Mouse (Mus musculus) forebrain, postnatal 0 days (tissue): Measurements from ENCODE around the gene Usp15. TPM values are rescaled to one million over a fixed set of nuclear protein-coding genes. Genes with fewer than 3 reads are reported as not detected.

ENCODE experiments used
- ATAC-seq: fragments of 200-750 bp; cut with Nextera tagmentation; 2 replicates; pipeline ENCODE4 v1.8.0; 2017; ENCODE audit warnings: mild to moderate bottlenecking, moderate library complexity
- DNase-seq: peaks from one replicate; pipeline ENCODE4 v3.0.0-alpha.2; 2015
- H3K27ac ChIP-seq: fragments of 300-500 bp; sonication (generic); 2 replicates; pipeline ENCODE4 v1.5.1; 2014; ENCODE audit warnings: low read depth, mild to moderate bottlenecking, antibody characterized with exemption, low read length, moderate library complexity, mixed read lengths
- H3K27me3 ChIP-seq: fragments of 300-500 bp; sonication (generic); 2 replicates; pipeline ENCODE4 v1.6.1; 2014; ENCODE audit warnings: mild to moderate bottlenecking, low read length, mixed read lengths; ENCODE audit not compliant: insufficient read depth
- H3K36me3 ChIP-seq: fragments of 300-500 bp; sonication (generic); 2 replicates; pipeline ENCODE4 v1.6.1; 2014; ENCODE audit warnings: mild to moderate bottlenecking, moderate library complexity; ENCODE audit not compliant: insufficient read depth
- H3K4me1 ChIP-seq: fragments of 300-500 bp; sonication (generic); 2 replicates; pipeline ENCODE4 v1.6.1; 2014; ENCODE audit warnings: antibody characterized with exemption; ENCODE audit not compliant: insufficient read depth
- H3K4me2 ChIP-seq: fragments of 300-500 bp; sonication (generic); 2 replicates; pipeline ENCODE4 v1.6.1; 2014; ENCODE audit warnings: low read depth, mild to moderate bottlenecking, moderate library complexity
- H3K4me3 ChIP-seq: fragments of 300-500 bp; sonication (generic); 2 replicates; pipeline ENCODE4 v1.5.1; 2014; ENCODE audit warnings: low read depth, low read length, mixed read lengths
- H3K9ac ChIP-seq: fragments of 300-500 bp; sonication (generic); 2 replicates; pipeline ENCODE4 v1.6.1; 2014; ENCODE audit warnings: mild to moderate bottlenecking
- H3K9me3 ChIP-seq: fragments of 300-500 bp; sonication (generic); 2 replicates; pipeline ENCODE4 v1.6.1; 2016; ENCODE audit warnings: low read length
- CTCF ChIP-seq: sonication (generic); IDR thresholded peaks from 2 replicates; pipeline ENCODE4 v1.5.1; 2016; ENCODE audit warnings: antibody characterized with exemption, control low read depth, low read depth
- WGBS: fragments of 180-500 bp; shearing (Covaris S2); extraction: QIAGEN DNeasy Blood & Tissue Kit; methylation state at CpG from one replicate; pipeline ENCODE4 v1.1.7; 2014; 5-methylcytosine and 5-hydroxymethylcytosine counted together
- polyA plus RNA-seq: library from polyadenylated mRNA; unstranded; fragments of >200 nt; fragmentation: Nextera tagmentation; extraction: Ambion mirVana; gene quantifications from 2 replicates; pipeline ENCODE4 v1.2.1, GENCODE M21; 2015
- total RNA-seq: library from RNA; depleted of rRNA; stranded (reverse); fragments of >200 nt; gene quantifications from 2 replicates; pipeline ENCODE4 v1.2.3, GENCODE M21; 2014

The Usp15 gene
- total and polyA plus RNA-seq, 2 experiments from 2014 or later = 54.1 to 72.8 TPM

GRCm38 (mm10) chr10:123201981-123202758 is 5.4 kb upstream of the Usp15 start:
- Histone ChIP-seq H3K36me3 (no peaks in the 10 kb centered on the region), H3K27me3 (no peaks in the 10 kb centered on the region), H3K4me3 (no peak overlapping the region), H3K4me2 (no peak overlapping the region), H3K4me1 (0 out of 2 replicates have a peak, but pooled peaks cover 4% of the 10 kb centered on the region), H3K9me3 (no peaks in the 10 kb centered on the region), H3K27ac (no peak overlapping the region), H3K9ac (no peak overlapping the region)
- no peak for TF ChIP-seq CTCF
- ATAC-seq = no peak
- 75% methylated on average over 23 of the region's 23 CpGs for whole genome bisulfite sequencing
- DNase-seq = no peak

- H3K4me3 ChIP-seq = no peak overlapping the region
- TF ChIP-seq CTCF = no peak
- no peak overlapping the region for H3K4me2 ChIP-seq
- H3K9me3 ChIP-seq = no peaks in the 10 kb centered on the region
- 90% methylated on average over 5 of the region's 5 CpGs for WGBS
- 0 out of 2 replicates have a peak, but pooled peaks cover 4% of the 10 kb centered on the region for H3K4me1 ChIP-seq
- H3K27me3 ChIP-seq = no peaks in the 10 kb centered on the region
- H3K36me3 ChIP-seq = no peaks in the 10 kb centered on the region
- H3K9ac ChIP-seq = no peak overlapping the region
- DNase-seq (no peak), ATAC-seq (no peak)
- H3K27ac ChIP-seq = no peak overlapping the region
Observed at GRCm38 (mm10) chr10:123201436-123201835, 4.6 kb upstream of the Usp15 start.

GRCm38 (mm10) chr10:123200996-123201395 is 4.2 kb upstream of the Usp15 start:
- no peak overlapping the region for H3K27ac ChIP-seq
- ATAC-seq (no peak), DNase-seq (no peak)
- WGBS = 95% methylated on average over 5 of the region's 5 CpGs
- no peak overlapping the region for H3K9ac ChIP-seq
- H3K4me1 ChIP-seq = 0 out of 2 replicates have a peak, but pooled peaks cover 4% of the 10 kb centered on the region
- no peak overlapping the region for H3K4me3 ChIP-seq
- H3K4me2 ChIP-seq = no peak overlapping the region
- H3K27me3 ChIP-seq = no peaks in the 10 kb centered on the region
- no peak for TF ChIP-seq CTCF
- H3K9me3 ChIP-seq = no peaks in the 10 kb centered on the region
- no peaks in the 10 kb centered on the region for H3K36me3 ChIP-seq

GRCm38 (mm10) chr10:123200320-123200659 is 3.5 kb upstream of the Usp15 start:
- TF ChIP-seq CTCF = no peak
- Histone ChIP-seq H3K27ac (no peak overlapping the region), H3K36me3 (no peaks in the 10 kb centered on the region), H3K4me1 (peaks cover 9% of the 10 kb centered on the region), H3K4me2 (no peak overlapping the region), H3K9me3 (no peaks in the 10 kb centered on the region), H3K27me3 (no peaks in the 10 kb centered on the region), H3K4me3 (no peak overlapping the region), H3K9ac (no peak overlapping the region)
- WGBS = 92% methylated on average over 8 of the region's 8 CpGs
- DNase-seq (no peak), ATAC-seq (no peak)

- no peak for ATAC-seq
- 87% methylated on average over 19 of the region's 19 CpGs for WGBS
Observed at GRCm38 (mm10) chr10:123199615-123200319, 3.0 kb upstream of the Usp15 start.

GRCm38 (mm10) chr10:123199119-123199518 is 2.3 kb upstream of the Usp15 start:
- no peaks in the 10 kb centered on the region for H3K27me3 ChIP-seq
- no peak for TF ChIP-seq CTCF

More at GRCm38 (mm10) chr10:123199615-123200319, 3.0 kb upstream of the Usp15 start:
- Histone ChIP-seq H3K27ac (no peak overlapping the region), H3K4me2 (no peak overlapping the region), H3K36me3 (no peaks in the 10 kb centered on the region), H3K9me3 (no peaks in the 10 kb centered on the region), H3K9ac (no peak overlapping the region), H3K4me1 (peaks cover 13% of the 10 kb centered on the region), H3K4me3 (no peak overlapping the region), H3K27me3 (no peaks in the 10 kb centered on the region)
- no peak for DNase-seq
- no peak for TF ChIP-seq CTCF

GRCm38 (mm10) chr10:123198183-123198582 is 1.4 kb upstream of the Usp15 start:
- WGBS = 74% methylated on average over 5 of the region's 5 CpGs
- TF ChIP-seq CTCF = no peak
- peaks cover 13% of the 10 kb centered on the region for H3K4me1 ChIP-seq
- H3K9ac ChIP-seq = no peak overlapping the region
- no peak for ATAC-seq
- no peak for DNase-seq
- H3K27ac ChIP-seq = no peak overlapping the region
- no peak overlapping the region for H3K4me2 ChIP-seq
- no peaks in the 10 kb centered on the region for H3K9me3 ChIP-seq
- H3K4me3 ChIP-seq = no peak overlapping the region
- H3K27me3 ChIP-seq = no peaks in the 10 kb centered on the region
- no peaks in the 10 kb centered on the region for H3K36me3 ChIP-seq

More at GRCm38 (mm10) chr10:123199119-123199518, 2.3 kb upstream of the Usp15 start:
- no peaks in the 10 kb centered on the region for H3K9me3 ChIP-seq
- no peak overlapping the region for H3K27ac ChIP-seq
- peaks cover 13% of the 10 kb centered on the region for H3K4me1 ChIP-seq
- WGBS = 82% methylated on average over 3 of the region's 3 CpGs
- no peak overlapping the region for H3K4me2 ChIP-seq
- DNase-seq (no peak), ATAC-seq (no peak)
- H3K4me3 ChIP-seq = no peak overlapping the region
- H3K9ac ChIP-seq = no peak overlapping the region
- no peaks in the 10 kb centered on the region for H3K36me3 ChIP-seq
